Mouse (Mus musculus): ENCODE measurements around the gene Brca1. TPM values are rescaled to one million over a fixed set of nuclear protein-coding genes. Genes with fewer than 3 reads are reported as not detected.
"Not testable (repeated sequence)": the region's sequence is repeated elsewhere in the genome, so short reads cannot be mapped to it uniquely, and the experiment has no call there.

Gene Brca1
- polyA plus RNA-seq, 1 experiment = 7.9 TPM

DNA sequence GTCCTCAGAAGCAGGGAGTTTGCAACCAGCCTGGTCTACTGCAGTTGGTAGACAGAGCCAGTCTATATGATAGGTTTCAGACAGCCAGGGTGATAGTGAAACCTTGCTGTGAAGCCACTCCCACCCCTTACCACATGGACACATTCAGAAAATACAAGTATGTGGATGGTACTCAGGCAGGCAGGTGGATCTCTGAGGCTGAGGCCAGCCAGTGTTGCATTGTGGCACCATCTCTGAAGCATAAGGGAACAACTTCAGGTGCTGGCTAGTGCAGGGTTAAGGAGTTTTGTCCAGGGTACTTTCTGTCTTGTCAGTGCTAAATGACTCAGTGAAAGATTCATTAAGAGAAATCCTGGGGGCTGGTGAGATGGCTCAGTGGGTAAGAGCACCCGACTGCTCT lies 105.4 kb downstream of the Brca1 start:
- peaks cover 11% of the 10 kb centered on the region for H3K4me1 ChIP-seq (ENCODE audit: control insufficient read depth, insufficient read depth, low read length)
- H3K27ac ChIP-seq (ENCODE audit: insufficient read depth, low read depth, low read length) = no peak overlapping the region
- TF ChIP-seq CTCF (IDR thresholded peaks at IDR 0.05; ENCODE audit: low read depth, low read length) (no peak), POLR2A (IDR thresholded peaks at IDR 0.05; ENCODE audit: borderline replicate concordance, low read depth, low read length) (no peak)
- no peak overlapping the region for H3K4me3 ChIP-seq (ENCODE audit: insufficient read depth, low read length)

- no peak for TF ChIP-seq POLR2A (IDR thresholded peaks at IDR 0.05; ENCODE audit: borderline replicate concordance, low read depth, low read length)
- no peak for TF ChIP-seq CTCF (IDR thresholded peaks at IDR 0.05; ENCODE audit: low read depth, low read length)
- H3K27ac ChIP-seq (ENCODE audit: insufficient read depth, low read depth, low read length) = peak overlapping the region; percentile 76
- H3K4me3 ChIP-seq (ENCODE audit: insufficient read depth, low read length) = peak overlapping the region; percentile 84
- peaks cover 9% of the 10 kb centered on the region for H3K4me1 ChIP-seq (ENCODE audit: control insufficient read depth, insufficient read depth, low read length)
Measured at GRCm38 (mm10) chr11:101442760-101443159, 109.0 kb downstream of the Brca1 start.

- Histone ChIP-seq H3K4me1 (ENCODE audit: control insufficient read depth, insufficient read depth, low read length) (peaks cover 9% of the 10 kb centered on the region), H3K27ac (ENCODE audit: insufficient read depth, low read depth, low read length) (peak within 1 kb of the TSS; percentile 76), H3K4me3 (ENCODE audit: insufficient read depth, low read length) (peak within 1 kb of the TSS; percentile 84)
- no peak for TF ChIP-seq CTCF (IDR thresholded peaks at IDR 0.05; ENCODE audit: low read depth, low read length)
- TF ChIP-seq POLR2A (IDR thresholded peaks at IDR 0.05; ENCODE audit: borderline replicate concordance, low read depth, low read length) = no peak
Measured at GRCm38 (mm10) chr11:101442127-101442693, 109.5 kb downstream of the Brca1 start, which contains the start of gene Rpl27. Rpl27 (plus strand) TSS chr11:101442298.

DNA sequence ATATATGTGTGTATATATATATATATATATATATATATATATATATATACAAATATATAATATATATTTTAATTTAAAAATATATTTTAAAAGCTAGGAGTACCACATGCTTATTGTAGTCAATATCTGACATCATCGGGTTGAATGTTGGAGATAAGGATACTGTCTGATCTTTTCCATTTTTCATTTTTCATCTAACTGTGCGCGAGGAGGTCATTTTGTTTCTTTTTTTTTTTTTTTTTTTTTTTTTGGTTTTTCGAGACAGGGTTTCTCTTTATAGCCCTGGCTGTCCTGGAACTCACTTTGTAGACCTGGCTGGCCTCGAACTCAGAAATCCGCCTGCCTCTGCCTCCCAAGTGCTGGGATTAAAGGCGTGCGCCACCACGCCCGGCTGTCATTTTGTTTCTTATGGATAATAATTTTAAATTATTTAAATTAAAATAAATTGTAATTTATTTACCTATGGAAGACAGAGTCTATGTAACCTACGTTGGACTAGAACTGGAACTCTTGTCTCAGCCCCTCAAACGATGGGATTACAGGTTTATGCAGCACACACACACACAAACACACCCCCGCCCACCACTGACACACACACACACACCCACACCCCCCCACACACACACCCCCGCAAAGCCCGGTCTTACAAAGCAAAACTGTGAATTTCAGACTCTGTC lies 110.2 kb downstream of the Brca1 start:
- H3K4me3 ChIP-seq (ENCODE audit: insufficient read depth, low read length) = peak overlapping the region; percentile 47
- H3K4me1 ChIP-seq (ENCODE audit: control insufficient read depth, insufficient read depth, low read length); H3K27ac ChIP-seq (ENCODE audit: insufficient read depth, low read depth, low read length): not testable (repeated sequence)
- TF ChIP-seq CTCF (IDR thresholded peaks at IDR 0.05; ENCODE audit: low read depth, low read length) = 0 out of 2 replicates have a peak, but pooled peaks have one; percentile 23

Other genes with a start within 250 kb of the Brca1 start
- gene Becn1, start 249.7 kb downstream of the Brca1 start, polyA plus RNA-seq (2012; ENCODE audit: insufficient read depth, insufficient read length, missing spikeins) = 78.3 and 80.1 TPM in 2 replicates
- gene Psme3, start 235.7 kb downstream of the Brca1 start, polyA plus RNA-seq (2012; ENCODE audit: insufficient read depth, insufficient read length, missing spikeins) = 48.8 and 53.2 TPM in 2 replicates
- gene Aoc2, start 226.9 kb downstream of the Brca1 start, polyA plus RNA-seq (2012; ENCODE audit: insufficient read depth, insufficient read length, missing spikeins) = 1.1 and 1.3 TPM in 2 replicates
- 0.20 TPM in 1 of 2 replicates, not detected in the other for gene Aoc3, start 221.3 kb downstream of the Brca1 start, polyA plus RNA-seq (2012; ENCODE audit: insufficient read depth, insufficient read length, missing spikeins)
- gene G6pc, start 184.4 kb downstream of the Brca1 start, polyA plus RNA-seq (2012; ENCODE audit: insufficient read depth, insufficient read length, missing spikeins) = not detected in 2 replicates
- gene Aarsd1, start 134.3 kb downstream of the Brca1 start, polyA plus RNA-seq (2012; ENCODE audit: insufficient read depth, insufficient read length, missing spikeins) = 15.4 and 17.8 TPM in 2 replicates
- gene Gm27029, start 127.2 kb downstream of the Brca1 start, polyA plus RNA-seq (2012; ENCODE audit: insufficient read depth, insufficient read length, missing spikeins) = 3.9 and 5.3 TPM in 2 replicates
- gene Rundc1, start 126.9 kb downstream of the Brca1 start, polyA plus RNA-seq (2012; ENCODE audit: insufficient read depth, insufficient read length, missing spikeins) = 11.4 and 12.0 TPM in 2 replicates
- 4.5 and 4.7 TPM in 2 replicates for gene Ptges3l, start 126.6 kb downstream of the Brca1 start, polyA plus RNA-seq (2012; ENCODE audit: insufficient read depth, insufficient read length, missing spikeins)
- gene Rpl27, start 109.7 kb downstream of the Brca1 start, polyA plus RNA-seq (2012; ENCODE audit: insufficient read depth, insufficient read length, missing spikeins) = 519 and 718 TPM in 2 replicates
- 50.6 and 58.7 TPM in 2 replicates for gene Ifi35, start 103.5 kb downstream of the Brca1 start, polyA plus RNA-seq (2012; ENCODE audit: insufficient read depth, insufficient read length, missing spikeins)
- gene Rnd2, start 87.0 kb downstream of the Brca1 start, polyA plus RNA-seq (2012; ENCODE audit: insufficient read depth, insufficient read length, missing spikeins) = 9.7 and 11.4 TPM in 2 replicates
- 180 and 202 TPM in 2 replicates for gene Vat1, start 85.7 kb downstream of the Brca1 start, polyA plus RNA-seq (2012; ENCODE audit: insufficient read depth, insufficient read length, missing spikeins)
- gene Nbr1, start 194 bp upstream of the Brca1 start, polyA plus RNA-seq (2012; ENCODE audit: insufficient read depth, insufficient read length, missing spikeins) = 179 and 198 TPM in 2 replicates
- gene Tmem106a, start 30.3 kb upstream of the Brca1 start, polyA plus RNA-seq (2012; ENCODE audit: insufficient read depth, insufficient read length, missing spikeins) = 407 and 510 TPM in 2 replicates
- not detected in 2 replicates for gene Gm11634, start 47.3 kb upstream of the Brca1 start, polyA plus RNA-seq (2012; ENCODE audit: insufficient read depth, insufficient read length, missing spikeins)
- gene Rdm1, start 75.2 kb upstream of the Brca1 start, polyA plus RNA-seq (2012; ENCODE audit: insufficient read depth, insufficient read length, missing spikeins) = 21.2 and 22.1 TPM in 2 replicates
- gene Arl4d, start 113.6 kb upstream of the Brca1 start, polyA plus RNA-seq (2012; ENCODE audit: insufficient read depth, insufficient read length, missing spikeins) = 0.80 and 1.9 TPM in 2 replicates
- gene Dhx8, start 181.0 kb upstream of the Brca1 start, polyA plus RNA-seq (2012; ENCODE audit: insufficient read depth, insufficient read length, missing spikeins) = 22.3 and 24.4 TPM in 2 replicates
- 1.1 TPM in 1 of 2 replicates, not detected in the other for gene Etv4, start 233.4 kb upstream of the Brca1 start, polyA plus RNA-seq (2012; ENCODE audit: insufficient read depth, insufficient read length, missing spikeins)